Mouse (Mus musculus) spleen, embryonic (tissue): ENCODE results near the gene Zfp879.

ENCODE experiments used
- CTCF ChIA-PET: fragments of 350-600 bp; sonication (Branson Sonifier 250); formaldehyde crosslinking; loops from one replicate; lab custom pipeline; 2022; lab: Charles Lee

Gene Zfp879

GRCm38 (mm10) chr11:50841023-50841735, at the start of gene Zfp879:
TSS of gene Zfp879 (minus strand) at chr11:50841552.
- CTCF ChIA-PET = no interaction called here

GRCm38 (mm10) chr11:50887390-50888128, 46.2 kb upstream of the Zfp879 start, which contains the start of gene Zfp454:
TSS of gene Zfp454 (minus strand) at chr11:50887651.
- CTCF ChIA-PET = no interaction called here

GRCm38 (mm10) chr11:50886933-50887293, 45.6 kb upstream of the Zfp879 start:
- CTCF ChIA-PET = no interaction called here

GRCm38 (mm10) chr11:50886231-50886932, 45.0 kb upstream of the Zfp879 start:
- CTCF ChIA-PET = no interaction called here

GRCm38 (mm10) chr11:50883756-50884155, 42.4 kb upstream of the Zfp879 start:
- CTCF ChIA-PET = no interaction called here

- CTCF ChIA-PET = no interaction called here
Measured at GRCm38 (mm10) chr11:50878641-50879040, 37.3 kb upstream of the Zfp879 start.

- CTCF ChIA-PET = interaction anchor here (0.6 kb wide), 1 partner anchor 63 kb away, joined by 8 read pairs; no protein-coding TSS in a partner anchor
Measured at GRCm38 (mm10) chr11:50850989-50851601, 9.7 kb upstream of the Zfp879 start.

GRCm38 (mm10) chr11:50850177-50850735, 8.9 kb upstream of the Zfp879 start, which contains the start of gene Grm6:
TSS of gene Grm6 (plus strand) at chr11:50850685.
- CTCF ChIA-PET = no interaction called here

GRCm38 (mm10) chr11:50849310-50849709, 8.0 kb upstream of the Zfp879 start:
- CTCF ChIA-PET = no interaction called here

GRCm38 (mm10) chr11:50848520-50849137, 7.3 kb upstream of the Zfp879 start:
- CTCF ChIA-PET = no interaction called here

GRCm38 (mm10) chr11:50847047-50847446, 5.7 kb upstream of the Zfp879 start:
- CTCF ChIA-PET = no interaction called here

- CTCF ChIA-PET = no interaction called here
Measured at GRCm38 (mm10) chr11:50845951-50846350, 4.6 kb upstream of the Zfp879 start.

GRCm38 (mm10) chr11:50835727-50836126, 5.6 kb downstream of the Zfp879 start:
- CTCF ChIA-PET = no interaction called here

- CTCF ChIA-PET = no interaction called here
Measured at GRCm38 (mm10) chr11:50827010-50827953, 14.1 kb downstream of the Zfp879 start, which contains the start of gene Zfp354c. TSS of gene Zfp354c (minus strand) at chr11:50827724.

- CTCF ChIA-PET = no interaction called here
Measured at GRCm38 (mm10) chr11:50826214-50826613, 15.1 kb downstream of the Zfp879 start.

- CTCF ChIA-PET = no interaction called here
Measured at GRCm38 (mm10) chr11:50814233-50814632, 27.1 kb downstream of the Zfp879 start.

- CTCF ChIA-PET = no interaction called here
Measured at GRCm38 (mm10) chr11:50798836-50799235, 42.5 kb downstream of the Zfp879 start.

- CTCF ChIA-PET = no interaction called here
Measured at GRCm38 (mm10) chr11:50797674-50798073, 43.7 kb downstream of the Zfp879 start.
